Mouse (Mus musculus) heart, embryonic 14.5 days (tissue): ENCODE measurements around the gene BC005537. TPM values are rescaled to one million over a fixed set of nuclear protein-coding genes. Genes with fewer than 3 reads are reported as not detected.

ENCODE experiments used
- ATAC-seq: fragments of 200-750 bp; cut with Nextera tagmentation; 2 replicates; pipeline ENCODE4 v1.8.0; 2017; ENCODE audit warnings: low read depth, moderate TSS enrichment; ENCODE audit not compliant: insufficient number of reproducible peaks, insufficient read depth, low FRiP score
- H3K27ac ChIP-seq, 2 experiments: fragments of 200-500 bp in 1 of 2; fragments of 300-500 bp in 1 of 2; sonication (generic) in 1 of 2; replicated peaks in 1 of 2; 2 replicates each; pipeline ENCODE4 v1.5.1; 2012 to 2014; ENCODE audit warnings: low read depth in 2 of 2, low read length in 2 of 2, control low read depth in 1 of 2, mild to moderate bottlenecking in 1 of 2, mixed read lengths in 1 of 2; ENCODE audit not compliant: control insufficient read depth in 1 of 2, insufficient read depth in 1 of 2
- H3K27me3 ChIP-seq: fragments of 300-500 bp; sonication (generic); 2 replicates; pipeline ENCODE4 v1.6.1; 2014; ENCODE audit warnings: mild to moderate bottlenecking, low read length, control low read depth; ENCODE audit not compliant: control insufficient read depth, insufficient read depth
- H3K36me3 ChIP-seq: fragments of 300-500 bp; sonication (generic); 2 replicates; pipeline ENCODE4 v1.6.1; 2014; ENCODE audit warnings: mild to moderate bottlenecking, control low read depth, low read length, mixed read lengths; ENCODE audit not compliant: control insufficient read depth, insufficient read depth
- H3K4me1 ChIP-seq, 2 experiments: fragments of 200-500 bp in 1 of 2; fragments of 300-500 bp in 1 of 2; sonication (generic) in 1 of 2; 2 replicates each; pipeline ENCODE4 v1.6.1; 2012 to 2014; ENCODE audit warnings: low read length in 2 of 2, control low read depth in 1 of 2, mixed read lengths in 1 of 2; ENCODE audit not compliant: control insufficient read depth in 2 of 2, insufficient read depth in 2 of 2
- H3K4me2 ChIP-seq: fragments of 300-500 bp; sonication (generic); 2 replicates; pipeline ENCODE4 v1.6.1; 2014; ENCODE audit warnings: mild to moderate bottlenecking, low read length
- H3K4me3 ChIP-seq, 2 experiments: fragments of 200-500 bp in 1 of 2; fragments of 300-500 bp in 1 of 2; sonication (generic) in 1 of 2; 2 replicates each; pipeline ENCODE4 v1.5.1; 2012 to 2014; ENCODE audit warnings: low read length in 2 of 2, mild to moderate bottlenecking in 2 of 2, control low read depth in 1 of 2, low read depth in 1 of 2, moderate library complexity in 1 of 2; ENCODE audit not compliant: control insufficient read depth in 1 of 2, insufficient read depth in 1 of 2
- H3K9ac ChIP-seq: fragments of 300-500 bp; sonication (generic); 2 replicates; pipeline ENCODE4 v1.6.1; 2014; ENCODE audit warnings: mild to moderate bottlenecking, low read length
- H3K9me3 ChIP-seq: fragments of 300-500 bp; sonication (generic); 2 replicates; pipeline ENCODE4 v1.6.1; 2016; ENCODE audit warnings: low read length, control low read depth; ENCODE audit not compliant: control insufficient read depth
- WGBS: fragments of 180-500 bp; shearing (Covaris S2); extraction: QIAGEN DNeasy Blood & Tissue Kit; methylation state at CpG from one replicate; pipeline ENCODE4 v1.1.7; 2014; 5-methylcytosine and 5-hydroxymethylcytosine counted together
- polyA plus RNA-seq: library from polyadenylated mRNA; unstranded; fragments of >200 nt; fragmentation: Nextera tagmentation; extraction: Ambion mirVana; gene quantifications from 2 replicates; pipeline ENCODE4 v1.2.1, GENCODE M21; 2014

The BC005537 gene
- polyA plus RNA-seq, 1 experiment from 2014 or later: 22.6 TPM

GRCm38 (mm10) chr13:24819931-24820330 lies 18.5 kb downstream of the BC005537 start:
- WGBS: 97% methylated on average over 1 of the region's 1 CpGs
- Histone ChIP-seq H3K36me3 (peaks cover 57% of the 10 kb centered on the region), H3K4me1 (peaks cover 3 to 6% of the 10 kb centered on the region in 2 experiments; a peak in 3 of 4 replicates), H3K9me3 (no peaks in the 10 kb centered on the region), H3K27ac (no peak overlapping the region), H3K4me3 (no peak overlapping the region), H3K4me2 (no peak overlapping the region), H3K9ac (no peak overlapping the region), H3K27me3 (no peaks in the 10 kb centered on the region)
- ATAC-seq: no peak

GRCm38 (mm10) chr13:24822663-24823343 lies 21.3 kb downstream of the BC005537 start:
- Histone ChIP-seq H3K4me2 (no peak overlapping the region), H3K4me3 (no peak overlapping the region), H3K9me3 (no peaks in the 10 kb centered on the region), H3K4me1 (peaks cover 18 to 26% of the 10 kb centered on the region in 2 experiments), H3K36me3 (peaks cover 35% of the 10 kb centered on the region), H3K27ac (no peak overlapping the region), H3K27me3 (no peaks in the 10 kb centered on the region), H3K9ac (no peak overlapping the region)
- ATAC-seq: no peak
- WGBS: 83% methylated on average over 16 of the region's 16 CpGs

GRCm38 (mm10) chr13:24824647-24825046 lies 23.2 kb downstream of the BC005537 start:
- no peak overlapping the region for H3K9ac ChIP-seq
- no peaks in the 10 kb centered on the region for H3K27me3 ChIP-seq
- H3K4me2 ChIP-seq: no peak overlapping the region
- no peak overlapping the region for H3K4me3 ChIP-seq
- peaks cover 18 to 26% of the 10 kb centered on the region in 2 experiments for H3K4me1 ChIP-seq
- 51% methylated on average over 4 of the region's 4 CpGs for WGBS
- ATAC-seq: no peak
- no peaks in the 10 kb centered on the region for H3K9me3 ChIP-seq
- peak overlapping the region in 1 of 2 experiments; percentile 35; a peak in 2 of 4 replicates for H3K27ac ChIP-seq
- H3K36me3 ChIP-seq: peaks cover 18% of the 10 kb centered on the region

- no peak for ATAC-seq
- H3K4me2 ChIP-seq: peak overlapping the region; percentile 25
- H3K9ac ChIP-seq: peak overlapping the region; percentile 18; the same call in 1 of the 2 replicates
- peaks cover 18 to 31% of the 10 kb centered on the region in 2 experiments for H3K4me1 ChIP-seq
- H3K27ac ChIP-seq: peak overlapping the region; percentile 39 to 66
- no peaks in the 10 kb centered on the region for H3K27me3 ChIP-seq
- no peaks in the 10 kb centered on the region for H3K9me3 ChIP-seq
- H3K36me3 ChIP-seq: peaks cover 8% of the 10 kb centered on the region
- WGBS: 57% methylated on average over 4 of the region's 4 CpGs
- no peak overlapping the region for H3K4me3 ChIP-seq
Measured at GRCm38 (mm10) chr13:24825587-24825986, 24.1 kb downstream of the BC005537 start.

- Histone ChIP-seq H3K27me3 (no peaks in the 10 kb centered on the region), H3K4me1 (peaks cover 18 to 31% of the 10 kb centered on the region in 2 experiments), H3K9me3 (no peaks in the 10 kb centered on the region), H3K4me3 (no peak overlapping the region), H3K27ac (peak overlapping the region in 1 of 2 experiments; percentile 66; a peak in 3 of 4 replicates), H3K9ac (peak overlapping the region; percentile 18; the same call in 1 of the 2 replicates), H3K36me3 (peaks cover 7% of the 10 kb centered on the region; the same call in 1 of the 2 replicates), H3K4me2 (peak overlapping the region; percentile 25)
- ATAC-seq: no peak
- 27% methylated on average over 7 of the region's 7 CpGs for WGBS
Measured at GRCm38 (mm10) chr13:24826116-24826515, 24.7 kb downstream of the BC005537 start.

GRCm38 (mm10) chr13:24830756-24831352 lies 29.4 kb downstream of the BC005537 start:
- no peak for ATAC-seq
- under 1% methylated on average over 20 of the region's 20 CpGs for WGBS
- Histone ChIP-seq H3K9me3 (no peaks in the 10 kb centered on the region), H3K4me3 (peak overlapping the region; percentile 72 to 97), H3K36me3 (peaks cover 10% of the 10 kb centered on the region; the same call in 1 of the 2 replicates), H3K9ac (peak overlapping the region; percentile 86), H3K27ac (peak overlapping the region; percentile 96), H3K27me3 (no peaks in the 10 kb centered on the region), H3K4me1 (peaks cover 8 to 39% of the 10 kb centered on the region in 2 experiments), H3K4me2 (peak overlapping the region; percentile 91)

- H3K4me2 ChIP-seq: peak within 1 kb of the TSS; percentile 91
- peak within 1 kb of the TSS; percentile 96 for H3K27ac ChIP-seq
- H3K36me3 ChIP-seq: peaks cover 12% of the 10 kb centered on the region; the same call in 1 of the 2 replicates
- no peaks in the 10 kb centered on the region for H3K27me3 ChIP-seq
- WGBS: under 1% methylated on average over 84 of the region's 90 CpGs
- H3K4me1 ChIP-seq: peaks cover 4 to 32% of the 10 kb centered on the region in 2 experiments; a peak in 3 of 4 replicates
- peak within 1 kb of the TSS; percentile 96 for H3K9ac ChIP-seq
- ATAC-seq: peak; percentile 97
- peak within 1 kb of the TSS; percentile 84 to 97 for H3K4me3 ChIP-seq
- H3K9me3 ChIP-seq: no peaks in the 10 kb centered on the region
Measured at GRCm38 (mm10) chr13:24831353-24832130, 30.1 kb downstream of the BC005537 start, which contains the start of the genes Acot13 and Tdp2. Gene Acot13, minus strand, starts transcription at chr13:24831540. Gene Tdp2, plus strand, starts transcription at chr13:24831679.
